Mouse (Mus musculus): Measurements from ENCODE around the gene Cdkn1a.

- TF ChIP-seq CTCF (IDR thresholded peaks at IDR 0.05; ENCODE audit: control insufficient read depth, insufficient read depth, insufficient replicate concordance, low read depth, low read length) (no peak), POLR2A (IDR thresholded peaks at IDR 0.05; ENCODE audit: control insufficient read depth, low read depth, low read length) (no peak)
Measured at GRCm38 (mm10) chr17:29043583-29043982, 47.2 kb upstream of the Cdkn1a start.

Measured in testis, adult 2 months (tissue).